Mouse (Mus musculus): Measurements from ENCODE around the gene Cxcr5. TPM values are rescaled to one million over a fixed set of nuclear protein-coding genes. Genes with fewer than 3 reads are reported as not detected.

Gene Cxcr5
- polyA plus RNA-seq, 1 experiment from 2014 or later: 0.13 TPM

DNA sequence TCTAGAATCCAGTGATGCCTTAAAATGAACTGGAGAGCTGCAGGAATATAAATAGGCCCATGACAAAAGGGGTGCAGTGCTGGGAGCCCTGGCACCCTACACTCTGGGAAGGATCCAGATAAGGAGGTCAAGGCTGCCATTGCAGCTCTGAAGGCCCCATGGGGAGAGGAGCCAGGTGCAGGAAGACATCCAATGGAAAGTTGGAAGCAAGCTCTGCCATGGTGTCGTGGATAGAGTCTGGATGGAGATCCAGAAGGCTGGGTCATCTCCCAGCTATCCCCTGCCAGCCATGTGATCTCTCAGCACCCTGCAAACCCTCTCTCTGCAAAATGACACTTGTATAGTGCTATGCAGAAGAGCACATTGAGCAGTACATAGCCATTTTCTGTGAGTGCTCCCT is 87.3 kb downstream of the Cxcr5 start:
- Histone ChIP-seq H3K9ac (replicated peaks; ENCODE audit: low read length) (no peak overlapping the region), H3K27me3 (ENCODE audit: control insufficient read depth, insufficient read depth, low read length) (no peaks in the 10 kb centered on the region), H3K9me3 (replicated peaks; ENCODE audit: control insufficient read depth, low read length) (no peaks in the 10 kb centered on the region), H3K4me1 (ENCODE audit: control insufficient read depth, insufficient read depth, low read length) (no peaks in the 10 kb centered on the region), H3K27ac (replicated peaks; ENCODE audit: low read depth, low read length) (no peak overlapping the region), H3K4me3 (ENCODE audit: low read depth, low read length) (no peak overlapping the region), H3K36me3 (replicated peaks; ENCODE audit: control insufficient read depth, insufficient read depth, low read depth, low read length) (no peaks in the 10 kb centered on the region), H3K4me2 (ENCODE audit: low read depth, low read length) (no peak overlapping the region)
- no peak for ATAC-seq (replicated peaks; ENCODE audit: insufficient number of reproducible peaks, low FRiP score, low TSS enrichment, low read depth)
- WGBS: 53% methylated on average over 1 of the region's 1 CpGs
- no peak for DNase-seq (ENCODE audit: low spot score)

DNA sequence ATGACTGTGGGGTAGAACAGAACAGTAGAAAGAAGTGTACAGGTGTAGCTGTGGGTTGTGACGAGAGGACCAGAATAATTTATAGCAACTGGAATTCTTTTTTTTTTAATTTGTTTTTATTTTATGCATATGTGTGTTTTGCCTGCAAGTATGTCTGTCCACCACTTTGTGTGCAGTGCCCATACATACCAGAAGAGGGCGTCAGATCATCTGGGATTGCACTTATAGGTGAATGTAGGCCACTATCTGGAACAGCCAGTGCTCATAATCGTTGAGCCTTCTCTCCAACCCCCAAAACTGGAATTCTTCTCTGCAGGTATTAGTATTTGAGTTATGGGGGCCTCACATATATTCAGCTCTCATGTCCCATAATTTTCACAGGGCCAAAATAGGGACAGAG is 88.5 kb downstream of the Cxcr5 start:
- no peak for ATAC-seq (replicated peaks; ENCODE audit: insufficient number of reproducible peaks, low FRiP score, low TSS enrichment, low read depth)
- no peaks in the 10 kb centered on the region for H3K36me3 ChIP-seq (replicated peaks; ENCODE audit: control insufficient read depth, insufficient read depth, low read depth, low read length)
- H3K9me3 ChIP-seq (replicated peaks; ENCODE audit: control insufficient read depth, low read length): no peaks in the 10 kb centered on the region
- no peaks in the 10 kb centered on the region for H3K4me1 ChIP-seq (ENCODE audit: control insufficient read depth, insufficient read depth, low read length)
- DNase-seq (ENCODE audit: low spot score): no peak
- H3K4me2 ChIP-seq (ENCODE audit: low read depth, low read length): no peak overlapping the region
- no peak overlapping the region for H3K9ac ChIP-seq (replicated peaks; ENCODE audit: low read length)
- H3K4me3 ChIP-seq (ENCODE audit: low read depth, low read length): no peak overlapping the region
- no peak overlapping the region for H3K27ac ChIP-seq (replicated peaks; ENCODE audit: low read depth, low read length)
- 70% methylated on average over 3 of the region's 3 CpGs for WGBS
- no peaks in the 10 kb centered on the region for H3K27me3 ChIP-seq (ENCODE audit: control insufficient read depth, insufficient read depth, low read length)

DNA sequence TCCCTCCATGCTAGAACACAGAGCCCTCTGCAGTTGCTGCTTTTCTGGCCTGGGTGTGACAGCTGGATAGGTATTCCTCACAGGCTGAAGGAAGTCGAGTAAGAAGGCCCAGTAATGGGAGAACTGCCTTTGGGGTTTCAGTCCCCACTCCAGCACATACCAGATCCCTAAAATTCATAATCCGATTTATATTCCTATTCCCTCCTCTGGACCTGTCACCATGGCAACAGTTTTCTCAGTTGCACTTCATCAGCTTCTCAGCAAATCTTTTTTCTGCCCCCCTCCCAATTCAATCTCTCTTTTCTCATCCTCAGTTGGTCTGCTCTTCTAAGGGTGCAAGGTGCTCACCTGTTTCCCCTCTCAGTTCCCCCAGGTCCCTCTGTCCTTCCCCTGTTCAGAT is 92.9 kb downstream of the Cxcr5 start:
- H3K36me3 ChIP-seq (replicated peaks; ENCODE audit: control insufficient read depth, insufficient read depth, low read depth, low read length): no peaks in the 10 kb centered on the region
- H3K4me1 ChIP-seq (ENCODE audit: control insufficient read depth, insufficient read depth, low read length): no peaks in the 10 kb centered on the region
- no peaks in the 10 kb centered on the region for H3K9me3 ChIP-seq (replicated peaks; ENCODE audit: control insufficient read depth, low read length)
- no peak overlapping the region for H3K4me3 ChIP-seq (ENCODE audit: low read depth, low read length)
- ATAC-seq (replicated peaks; ENCODE audit: insufficient number of reproducible peaks, low FRiP score, low TSS enrichment, low read depth) (no peak), DNase-seq (ENCODE audit: low spot score) (no peak)
- no peak overlapping the region for H3K9ac ChIP-seq (replicated peaks; ENCODE audit: low read length)
- H3K27ac ChIP-seq (replicated peaks; ENCODE audit: low read depth, low read length): no peak overlapping the region
- H3K27me3 ChIP-seq (ENCODE audit: control insufficient read depth, insufficient read depth, low read length): no peaks in the 10 kb centered on the region
- no peak overlapping the region for H3K4me2 ChIP-seq (ENCODE audit: low read depth, low read length)
- 61% methylated on average over 2 of the region's 2 CpGs for WGBS

DNA sequence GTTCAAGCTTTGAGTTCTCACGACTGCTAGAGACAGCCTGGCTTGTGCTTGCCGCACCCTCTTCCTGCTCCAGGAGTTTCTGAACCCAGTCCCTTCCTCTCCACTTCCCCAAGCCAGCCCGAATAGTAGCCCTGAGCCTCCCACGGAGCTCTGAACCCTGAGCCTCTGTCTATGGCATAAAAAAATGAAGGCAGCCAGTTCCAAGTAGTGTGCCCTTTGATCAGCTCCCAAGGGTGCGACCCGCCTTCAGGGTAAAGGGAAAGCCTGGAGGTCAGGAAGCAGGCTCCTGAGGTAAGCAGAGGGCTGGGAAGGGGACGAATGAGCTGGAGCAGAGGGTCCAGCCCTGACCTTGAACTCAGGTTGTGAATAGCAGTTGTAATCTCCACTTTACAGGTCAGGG is 93.5 kb downstream of the Cxcr5 start:
- no peaks in the 10 kb centered on the region for H3K4me1 ChIP-seq (ENCODE audit: control insufficient read depth, insufficient read depth, low read length)
- no peaks in the 10 kb centered on the region for H3K9me3 ChIP-seq (replicated peaks; ENCODE audit: control insufficient read depth, low read length)
- H3K9ac ChIP-seq (replicated peaks; ENCODE audit: low read length): no peak overlapping the region
- DNase-seq (ENCODE audit: low spot score) (no peak), ATAC-seq (replicated peaks; ENCODE audit: insufficient number of reproducible peaks, low FRiP score, low TSS enrichment, low read depth) (no peak)
- H3K27me3 ChIP-seq (ENCODE audit: control insufficient read depth, insufficient read depth, low read length): no peaks in the 10 kb centered on the region
- H3K4me3 ChIP-seq (ENCODE audit: low read depth, low read length): no peak overlapping the region
- WGBS: 51% methylated on average over 7 of the region's 7 CpGs
- H3K36me3 ChIP-seq (replicated peaks; ENCODE audit: control insufficient read depth, insufficient read depth, low read depth, low read length): no peaks in the 10 kb centered on the region
- no peak overlapping the region for H3K27ac ChIP-seq (replicated peaks; ENCODE audit: low read depth, low read length)
- no peak overlapping the region for H3K4me2 ChIP-seq (ENCODE audit: low read depth, low read length)

DNA sequence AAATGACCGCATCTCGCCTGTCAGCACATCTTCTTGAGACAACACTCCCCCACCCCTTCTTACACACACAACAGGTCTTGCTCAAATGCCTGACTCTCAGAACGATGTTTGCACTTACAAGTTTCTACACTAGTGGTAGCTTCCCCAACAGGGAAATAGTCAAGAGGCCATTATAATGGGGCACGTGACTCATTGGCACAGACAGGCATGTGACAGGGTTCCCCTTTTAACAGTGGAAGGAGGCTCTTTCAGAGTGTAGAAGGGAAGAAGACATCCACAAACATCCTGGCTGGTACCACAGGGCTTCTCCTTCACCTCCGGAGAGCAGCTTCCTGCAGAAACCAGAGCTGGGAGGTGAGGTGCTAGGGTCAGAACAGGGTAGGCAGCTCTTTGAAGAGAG is 99.7 kb downstream of the Cxcr5 start:
- Histone ChIP-seq H3K27ac (replicated peaks; ENCODE audit: low read depth, low read length) (no peak overlapping the region), H3K4me2 (ENCODE audit: low read depth, low read length) (no peak overlapping the region), H3K4me3 (ENCODE audit: low read depth, low read length) (no peak overlapping the region), H3K9me3 (replicated peaks; ENCODE audit: control insufficient read depth, low read length) (no peaks in the 10 kb centered on the region), H3K9ac (replicated peaks; ENCODE audit: low read length) (no peak overlapping the region), H3K27me3 (ENCODE audit: control insufficient read depth, insufficient read depth, low read length) (no peaks in the 10 kb centered on the region), H3K36me3 (replicated peaks; ENCODE audit: control insufficient read depth, insufficient read depth, low read depth, low read length) (no peaks in the 10 kb centered on the region), H3K4me1 (ENCODE audit: control insufficient read depth, insufficient read depth, low read length) (peaks cover 2% of the 10 kb centered on the region; the same call in 1 of the 2 replicates)
- DNase-seq (ENCODE audit: low spot score) (no peak), ATAC-seq (replicated peaks; ENCODE audit: insufficient number of reproducible peaks, low FRiP score, low TSS enrichment, low read depth) (no peak)
- WGBS: 89% methylated on average over 5 of the region's 5 CpGs

Other genes with a start within 250 kb of the Cxcr5 start
- 5.8 and 7.5 TPM in 2 replicates for gene C2cd2l, start 241.6 kb downstream of the Cxcr5 start, polyA plus RNA-seq (2014; fragmentation: Nextera tagmentation; extraction: Ambion mirVana)
- gene Dpagt1, start 235.9 kb downstream of the Cxcr5 start, polyA plus RNA-seq (2014; fragmentation: Nextera tagmentation; extraction: Ambion mirVana): 51.3 and 60.6 TPM in 2 replicates
- 412 and 427 TPM in 2 replicates for gene H2afx, start 227.2 kb downstream of the Cxcr5 start, polyA plus RNA-seq (2014; fragmentation: Nextera tagmentation; extraction: Ambion mirVana)
- gene Hmbs, start 217.6 kb downstream of the Cxcr5 start, polyA plus RNA-seq (2014; fragmentation: Nextera tagmentation; extraction: Ambion mirVana): 152 and 161 TPM in 2 replicates
- 27.3 and 27.6 TPM in 2 replicates for gene Vps11, start 200.2 kb downstream of the Cxcr5 start, polyA plus RNA-seq (2014; fragmentation: Nextera tagmentation; extraction: Ambion mirVana)
- 29.2 and 31.3 TPM in 2 replicates for gene Hyou1, start 182.4 kb downstream of the Cxcr5 start, polyA plus RNA-seq (2014; fragmentation: Nextera tagmentation; extraction: Ambion mirVana)
- gene Slc37a4, start 165.0 kb downstream of the Cxcr5 start, polyA plus RNA-seq (2014; fragmentation: Nextera tagmentation; extraction: Ambion mirVana): 10.8 and 15.5 TPM in 2 replicates
- 2,044 and 2,103 TPM in 2 replicates for gene Rps25, start 154.7 kb downstream of the Cxcr5 start, polyA plus RNA-seq (2014; fragmentation: Nextera tagmentation; extraction: Ambion mirVana)
- gene Trappc4, start 154.3 kb downstream of the Cxcr5 start, polyA plus RNA-seq (2014; fragmentation: Nextera tagmentation; extraction: Ambion mirVana): 166 and 175 TPM in 2 replicates
- 20.3 and 27.6 TPM in 2 replicates for gene Ccdc84, start 143.3 kb downstream of the Cxcr5 start, polyA plus RNA-seq (2014; fragmentation: Nextera tagmentation; extraction: Ambion mirVana)
- not detected in 2 replicates for gene Foxr1, start 120.7 kb downstream of the Cxcr5 start, polyA plus RNA-seq (2014; fragmentation: Nextera tagmentation; extraction: Ambion mirVana)
- gene Upk2, start 106.9 kb downstream of the Cxcr5 start, polyA plus RNA-seq (2014; fragmentation: Nextera tagmentation; extraction: Ambion mirVana): 0.59 and 1.3 TPM in 2 replicates
- gene Bcl9l, start 79.1 kb downstream of the Cxcr5 start, polyA plus RNA-seq (2014; fragmentation: Nextera tagmentation; extraction: Ambion mirVana): 10.3 and 11.8 TPM in 2 replicates
- 14.0 and 15.4 TPM in 2 replicates for gene Ddx6, start 43.0 kb upstream of the Cxcr5 start, polyA plus RNA-seq (2014; fragmentation: Nextera tagmentation; extraction: Ambion mirVana)
- gene Treh, start 111.4 kb upstream of the Cxcr5 start, polyA plus RNA-seq (2014; fragmentation: Nextera tagmentation; extraction: Ambion mirVana): not detected in 2 replicates
- gene Phldb1, start 173.3 kb upstream of the Cxcr5 start, polyA plus RNA-seq (2014; fragmentation: Nextera tagmentation; extraction: Ambion mirVana): 27.8 and 30.0 TPM in 2 replicates
- 208 and 223 TPM in 2 replicates for gene Arcn1, start 206.0 kb upstream of the Cxcr5 start, polyA plus RNA-seq (2014; fragmentation: Nextera tagmentation; extraction: Ambion mirVana)
- gene Ift46, start 206.0 kb upstream of the Cxcr5 start, polyA plus RNA-seq (2014; fragmentation: Nextera tagmentation; extraction: Ambion mirVana): 142 and 152 TPM in 2 replicates
- gene Tmem25, start 237.4 kb upstream of the Cxcr5 start, polyA plus RNA-seq (2014; fragmentation: Nextera tagmentation; extraction: Ambion mirVana): 1.2 and 1.4 TPM in 2 replicates
- not detected in 2 replicates for gene Ttc36, start 241.2 kb upstream of the Cxcr5 start, polyA plus RNA-seq (2014; fragmentation: Nextera tagmentation; extraction: Ambion mirVana)

All from embryonic facial prominence, embryonic 11.5 days (tissue).